Mouse (Mus musculus) frontal cortex, adult 2 months (tissue): ENCODE results near the gene Wbp4. TPM values are rescaled to one million over a fixed set of nuclear protein-coding genes. Genes with fewer than 3 reads are reported as not detected.
A peak's percentile ranks its signal among the peaks of the same experiment; 100 is the strongest.

Experiments
- DNase-seq, 2 experiments: peaks; one replicate each; pipeline ENCODE4 v3.0.0; 2022; ENCODE audit warnings: low spot score in 1 of 2; ENCODE audit errors: extremely low spot score in 1 of 2
- polyA plus RNA-seq: library from polyadenylated mRNA; depleted of rRNA; stranded (reverse); fragments of >200 nt; gene quantifications from 2 replicates; pipeline ENCODE4 v1.2.3, GENCODE M21; 2012

Wbp4 gene
- polyA plus RNA-seq, 1 experiment, result 30.3 TPM

DNA sequence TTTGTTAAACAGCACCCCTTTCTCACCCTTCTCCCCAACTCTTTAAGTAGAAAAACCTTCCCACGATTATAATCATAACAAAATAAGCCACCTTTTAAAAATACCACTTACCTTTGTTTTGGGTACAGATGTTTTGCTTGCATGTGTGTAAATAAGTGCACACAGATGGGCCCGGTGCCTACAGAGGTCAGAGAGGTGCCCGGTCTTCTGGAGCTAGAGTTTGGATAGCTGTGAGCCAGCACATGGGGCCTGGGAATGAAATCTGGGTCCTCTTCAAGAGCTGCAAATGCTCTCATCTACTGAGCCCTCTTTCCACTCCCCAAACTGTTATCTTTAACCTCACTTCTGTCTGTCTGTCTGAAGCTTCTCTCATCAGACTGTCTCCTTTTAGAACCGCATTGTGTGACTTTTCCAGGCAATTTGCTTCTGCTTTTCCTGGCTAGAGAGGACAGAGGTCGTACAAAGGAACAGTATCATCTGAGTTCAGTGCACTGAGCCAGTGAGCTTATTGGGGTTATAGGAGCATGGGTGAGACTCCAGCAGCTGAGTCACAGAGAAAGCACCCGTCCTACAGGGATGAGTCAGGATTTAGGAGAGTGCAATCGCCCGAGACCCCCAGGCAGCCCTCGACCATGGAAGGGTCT is 27.5 kb upstream of the Wbp4 start:
- no peak for DNase-seq

DNA sequence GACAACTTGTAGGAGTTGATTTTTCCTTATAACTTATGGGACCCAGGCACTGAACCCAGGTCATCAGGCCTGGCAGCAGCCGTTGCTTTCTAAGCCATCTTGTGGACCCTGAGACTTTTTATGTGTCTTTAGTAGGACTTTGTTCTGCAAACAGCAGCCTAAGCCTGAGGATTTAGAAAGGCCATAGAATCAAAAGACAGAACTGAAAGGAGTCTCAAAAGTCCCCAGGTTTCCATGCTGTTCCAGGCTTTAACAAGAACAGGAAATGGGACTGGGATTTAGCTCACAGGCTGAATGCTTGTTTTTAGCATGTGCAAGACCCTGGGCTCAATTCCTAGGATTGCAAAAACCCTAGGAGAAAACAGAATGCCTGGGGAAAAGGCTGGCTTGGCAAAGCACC is 26.5 kb upstream of the Wbp4 start:
- no peak for DNase-seq

DNA sequence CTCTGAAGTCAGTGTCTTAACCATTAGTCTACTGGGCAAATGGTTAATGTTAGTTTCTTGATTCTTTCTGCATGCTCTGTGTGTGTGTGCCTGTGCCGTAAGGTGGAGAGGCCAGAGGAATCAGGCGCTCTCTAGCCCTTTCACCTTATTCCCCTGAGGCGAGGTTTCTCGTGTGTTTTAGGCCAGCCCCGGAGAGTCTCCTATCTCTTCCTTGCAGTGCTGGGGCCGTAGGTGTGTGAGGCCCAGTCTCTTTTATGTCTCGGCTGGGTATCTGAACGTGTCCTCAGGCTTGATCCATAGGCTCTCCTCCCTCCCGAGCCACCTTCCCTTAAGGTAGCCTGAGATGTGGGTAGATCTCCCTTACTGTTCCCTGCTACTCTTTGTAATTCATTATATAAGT is 24.9 kb upstream of the Wbp4 start:
- DNase-seq, result no peak

- no peak for DNase-seq
Measured at GRCm38 (mm10) chr14:79504246-79505006, 23.1 kb upstream of the Wbp4 start.

GRCm38 (mm10) chr14:79503371-79504075 is 22.2 kb upstream of the Wbp4 start:
- DNase-seq, result no peak

- DNase-seq, result no peak
Measured at GRCm38 (mm10) chr14:79500756-79501155, 19.4 kb upstream of the Wbp4 start.

- no peak for DNase-seq
Measured at GRCm38 (mm10) chr14:79499326-79499725, 18.0 kb upstream of the Wbp4 start.

- no peak for DNase-seq
Measured at GRCm38 (mm10) chr14:79494349-79494748, 13.0 kb upstream of the Wbp4 start.

- no peak for DNase-seq
Measured at GRCm38 (mm10) chr14:79490246-79490645, 8.9 kb upstream of the Wbp4 start.

DNA sequence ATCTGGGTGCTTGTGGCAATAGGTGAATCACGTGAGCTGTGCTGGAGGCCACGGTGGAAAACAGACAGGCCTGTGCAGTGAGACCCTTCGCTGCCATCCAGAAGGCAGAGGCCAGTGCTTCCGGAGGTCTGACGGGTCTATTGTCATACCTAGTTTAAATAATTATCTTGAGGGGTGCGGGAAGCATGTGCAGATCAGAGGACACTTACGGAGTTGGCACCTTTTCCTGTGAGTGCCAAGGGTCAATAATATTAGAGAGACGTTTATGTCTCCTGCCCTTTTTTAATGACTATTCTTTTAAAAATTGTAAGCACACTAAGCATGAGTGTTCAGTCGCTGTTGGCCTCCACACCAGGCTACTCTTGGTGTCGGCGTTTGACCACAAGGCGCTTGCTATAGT is 7.8 kb upstream of the Wbp4 start:
- DNase-seq, result no peak

- no peak for DNase-seq
Measured at GRCm38 (mm10) chr14:79488531-79488930, 7.2 kb upstream of the Wbp4 start.

DNA sequence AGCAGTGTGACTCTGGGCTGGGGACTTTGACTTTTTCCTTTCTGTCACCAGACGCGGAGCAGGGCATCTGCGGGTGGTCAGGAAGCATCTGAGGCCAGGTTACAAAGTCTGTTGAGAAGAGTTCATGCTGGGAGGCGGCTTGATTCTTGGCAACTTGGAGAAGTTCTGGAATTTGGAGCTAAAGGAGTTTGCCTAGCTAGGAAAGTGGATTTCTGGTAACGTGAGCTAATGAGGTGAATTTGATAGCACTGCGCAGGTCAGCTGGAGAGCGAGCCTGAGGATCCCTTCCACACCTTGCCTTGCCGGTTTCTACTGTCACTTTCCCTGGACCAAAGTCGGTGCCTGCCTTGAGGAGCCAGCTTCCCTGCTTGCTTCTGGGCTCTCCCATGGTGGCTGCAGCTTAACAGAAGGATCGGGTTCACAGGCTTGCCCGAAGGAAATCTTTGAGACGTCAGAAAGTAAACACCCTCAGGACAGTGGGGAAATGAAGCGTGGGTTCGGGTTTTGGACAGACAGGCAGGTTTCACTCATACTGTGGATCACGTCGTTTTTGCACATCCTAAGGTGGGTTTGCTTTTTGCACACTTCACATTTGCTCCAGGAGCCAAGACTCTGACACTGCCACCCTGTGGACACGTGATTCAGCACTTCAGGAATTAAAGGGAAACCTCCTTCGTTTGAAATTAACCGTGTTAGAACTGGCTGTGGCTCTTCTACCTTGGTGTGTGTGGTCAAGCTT is 5.8 kb upstream of the Wbp4 start:
- peak in 1 of 2 experiments; percentile 70 for DNase-seq

- DNase-seq, result no peak
Measured at GRCm38 (mm10) chr14:79486617-79486992, 5.3 kb upstream of the Wbp4 start.

- DNase-seq, result no peak
Measured at GRCm38 (mm10) chr14:79483611-79484120, 2.3 kb upstream of the Wbp4 start.

GRCm38 (mm10) chr14:79482747-79483355 is 1.5 kb upstream of the Wbp4 start:
- no peak for DNase-seq

DNA sequence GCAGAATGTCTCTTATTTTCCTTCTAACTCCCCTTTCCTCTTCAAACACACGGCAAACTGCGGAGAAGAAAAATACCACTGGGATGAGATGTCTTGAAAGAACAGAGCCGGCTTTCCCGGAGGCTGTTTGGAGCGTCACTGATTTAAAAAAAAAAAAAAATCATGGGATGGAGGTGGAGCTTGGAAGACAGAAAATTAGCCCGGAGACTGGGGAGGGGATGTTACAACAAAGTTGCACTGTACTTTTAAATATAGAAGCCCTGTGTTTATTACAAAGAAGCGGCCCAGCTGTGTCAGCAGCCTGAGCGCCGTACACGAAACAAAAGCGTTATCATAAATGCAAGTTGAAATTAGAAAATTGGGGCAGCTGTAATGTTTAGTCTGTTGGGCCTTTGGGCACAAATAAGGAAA is 936 bp upstream of the Wbp4 start:
- DNase-seq, result peak; percentile 14 to 56

DNA sequence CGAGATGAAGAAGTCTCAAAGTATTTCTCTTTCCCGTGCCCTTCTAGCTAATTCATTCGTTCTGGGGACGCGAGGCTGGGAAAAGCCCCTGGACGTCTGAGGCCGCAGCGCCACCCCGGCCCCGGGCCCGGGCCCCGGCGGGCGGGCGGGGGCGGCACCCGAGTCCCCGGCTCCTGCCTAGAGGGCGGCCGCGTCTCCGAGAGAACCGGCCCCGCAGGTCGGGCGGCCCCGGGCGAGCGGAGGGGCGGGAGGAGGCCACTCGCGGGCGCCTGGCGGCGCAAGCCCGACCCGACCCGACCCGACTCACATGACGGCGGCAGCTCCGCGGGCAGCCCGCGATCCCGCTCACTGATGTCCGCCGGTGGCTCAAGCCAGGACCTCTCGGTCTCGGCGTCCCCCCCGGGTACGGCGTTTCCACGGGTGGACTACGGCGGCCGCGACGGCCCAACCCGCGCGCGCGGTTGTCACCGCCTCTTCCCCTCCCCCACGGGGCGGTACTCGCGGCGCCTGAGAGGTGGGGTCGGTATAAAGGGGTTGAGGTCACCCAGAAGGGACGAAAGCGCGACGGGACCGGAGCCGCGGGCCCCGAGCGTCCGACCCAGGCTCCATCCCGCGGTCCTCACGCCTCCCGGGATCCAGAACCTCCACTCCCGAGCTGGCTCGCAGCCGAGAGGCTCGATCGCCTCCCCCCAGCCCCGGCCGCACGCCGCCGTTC is 539 bp downstream of the Wbp4 start, which contains the start of gene Elf1:
Gene Elf1, plus strand, starts transcription at position 571 of the 715 bp plus-strand sequence.
- peak; percentile 86 to 97 for DNase-seq

- DNase-seq, result no peak
Measured at GRCm38 (mm10) chr14:79473384-79473783, 7.9 kb downstream of the Wbp4 start.

DNA sequence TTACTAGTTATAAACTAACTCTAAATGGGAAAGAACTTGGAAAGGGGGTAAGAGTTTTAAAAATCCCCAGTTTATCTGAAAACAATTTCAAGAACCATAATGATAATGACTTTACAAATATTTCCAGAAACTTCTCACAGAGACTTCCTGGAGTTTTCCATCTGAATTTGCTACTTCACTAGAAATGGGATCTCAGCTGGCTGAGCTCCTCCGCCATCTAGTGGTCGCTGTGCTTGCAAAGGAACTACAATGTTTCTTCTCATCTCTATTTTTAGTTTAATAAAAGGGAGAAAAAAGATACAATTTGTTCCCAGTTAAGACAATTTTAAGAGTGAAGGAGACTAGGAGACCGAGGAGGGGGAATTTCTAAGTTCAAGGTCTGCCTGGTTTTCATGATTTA is 13.7 kb downstream of the Wbp4 start:
- peak in 1 of 2 experiments; percentile 81 for DNase-seq

DNA sequence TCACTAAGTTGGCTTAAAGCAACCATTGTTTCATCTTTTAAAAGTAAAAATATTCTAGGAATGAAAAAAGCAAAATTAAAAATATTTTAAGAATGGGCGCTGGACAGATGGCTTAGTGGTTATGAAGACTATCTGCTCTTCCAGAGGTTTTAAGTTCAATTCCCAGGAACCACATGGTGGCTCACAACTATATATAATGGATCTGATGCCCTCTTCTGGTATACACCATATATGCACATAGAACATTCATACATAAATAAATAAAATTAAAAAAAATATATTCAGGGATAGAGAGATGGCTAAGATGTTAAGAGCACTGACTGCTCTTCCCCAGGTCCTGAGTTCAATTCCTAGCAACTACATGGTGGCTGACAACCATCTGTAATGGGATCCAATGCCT is 15.7 kb downstream of the Wbp4 start:
- no peak for DNase-seq
